Mouse (Mus musculus) limb, embryonic 13.5 days (tissue): ENCODE data around the gene Tspan5. TPM values are rescaled to one million over a fixed set of nuclear protein-coding genes. Genes with fewer than 3 reads are reported as not detected.

ENCODE experiments used
- ATAC-seq: fragments of 200-750 bp; cut with Nextera tagmentation; 2 replicates; pipeline ENCODE4 v1.8.0; 2017; ENCODE audit warnings: low read depth, moderate number of reproducible peaks, moderate TSS enrichment; ENCODE audit not compliant: low FRiP score
- H3K27ac ChIP-seq: fragments of 300-500 bp; sonication (generic); 2 replicates; pipeline ENCODE4 v1.5.1; 2015; ENCODE audit warnings: inconsistent platforms, mild to moderate bottlenecking, moderate library complexity
- H3K27me3 ChIP-seq: fragments of 300-500 bp; sonication (generic); 2 replicates; pipeline ENCODE4 v1.6.1; 2015; ENCODE audit warnings: mild to moderate bottlenecking, inconsistent platforms
- H3K36me3 ChIP-seq: fragments of 300-500 bp; sonication (generic); 2 replicates; pipeline ENCODE4 v1.6.1; 2015; ENCODE audit warnings: inconsistent platforms, mild to moderate bottlenecking, moderate library complexity
- H3K4me1 ChIP-seq: fragments of 300-500 bp; sonication (generic); 2 replicates; pipeline ENCODE4 v1.6.1; 2015; ENCODE audit warnings: inconsistent platforms
- H3K4me2 ChIP-seq: fragments of 300-500 bp; sonication (generic); replicated peaks from 2 replicates; pipeline ENCODE4 v1.6.1; 2015; ENCODE audit warnings: inconsistent platforms, mild to moderate bottlenecking, moderate library complexity
- H3K4me3 ChIP-seq: fragments of 300-500 bp; sonication (generic); 2 replicates; pipeline ENCODE4 v1.5.1; 2015; ENCODE audit warnings: moderate library complexity, mild to moderate bottlenecking, inconsistent platforms
- H3K9ac ChIP-seq: fragments of 300-500 bp; sonication (generic); 2 replicates; pipeline ENCODE4 v1.6.1; 2015; ENCODE audit warnings: mild to moderate bottlenecking, inconsistent platforms
- H3K9me3 ChIP-seq: fragments of 300-500 bp; sonication (generic); 2 replicates; pipeline ENCODE4 v1.6.1; 2016; ENCODE audit warnings: inconsistent platforms
- WGBS: fragments of 180-500 bp; shearing (Covaris S2); methylation state at CpG from one replicate; pipeline ENCODE4 v1.1.7; 2015; 5-methylcytosine and 5-hydroxymethylcytosine counted together
- polyA plus RNA-seq: library from polyadenylated mRNA; unstranded; fragments of >200 nt; fragmentation: Nextera tagmentation; extraction: Ambion mirVana; gene quantifications from 2 replicates; pipeline ENCODE4 v1.2.1, GENCODE M21; 2015

Gene Tspan5
- polyA plus RNA-seq, 1 experiment from 2014 or later = 32.8 TPM

DNA sequence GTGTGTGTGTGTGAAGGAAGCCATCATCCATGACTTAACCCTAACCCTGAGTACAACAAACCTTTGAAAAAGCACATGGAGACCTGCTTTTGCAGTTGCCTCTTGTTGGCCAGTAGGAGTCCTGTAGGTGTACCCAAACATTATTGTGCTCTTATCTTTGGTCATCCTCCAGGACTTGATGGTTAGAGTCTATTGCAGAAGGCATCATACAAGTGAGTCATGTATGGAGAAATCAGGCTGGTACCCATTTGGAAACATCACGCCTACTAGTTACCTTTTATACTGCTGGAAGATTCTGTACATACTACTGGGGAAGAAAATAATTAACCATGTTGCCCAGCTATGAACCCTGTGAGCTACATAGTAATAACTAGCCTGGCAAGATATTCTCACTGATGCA lies 103.8 kb downstream of the Tspan5 start:
- Histone ChIP-seq H3K4me3 (no peak overlapping the region), H3K27ac (no peak overlapping the region), H3K36me3 (no peaks in the 10 kb centered on the region), H3K27me3 (no peaks in the 10 kb centered on the region), H3K9me3 (no peaks in the 10 kb centered on the region), H3K4me1 (peaks cover 26% of the 10 kb centered on the region), H3K4me2 (no peak overlapping the region), H3K9ac (no peak overlapping the region)
- 92% methylated on average over 1 of the region's 1 CpGs for WGBS
- ATAC-seq = no peak

DNA sequence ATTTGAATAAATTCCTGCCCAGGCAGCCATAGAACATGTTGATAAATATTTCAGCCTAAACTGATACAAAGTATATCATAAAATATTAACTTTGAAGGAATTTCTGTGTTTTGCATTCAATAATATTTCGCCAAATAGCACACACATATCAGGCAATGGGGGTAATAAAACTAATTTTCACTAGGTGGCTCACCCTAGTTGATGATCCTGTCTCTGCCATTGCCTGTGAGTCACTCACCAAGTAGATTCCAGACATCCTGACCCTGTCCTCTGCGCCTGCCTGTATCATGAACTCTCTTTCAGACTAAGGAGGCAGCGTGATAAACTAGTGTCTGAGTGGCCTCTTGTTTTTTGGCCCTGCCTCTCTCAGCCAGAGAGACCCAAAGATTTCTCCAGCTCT lies 105.8 kb downstream of the Tspan5 start:
- Histone ChIP-seq H3K9ac (no peak overlapping the region), H3K4me1 (peaks cover 31% of the 10 kb centered on the region), H3K36me3 (no peaks in the 10 kb centered on the region), H3K4me3 (no peak overlapping the region), H3K27ac (no peak overlapping the region), H3K4me2 (no peak overlapping the region), H3K9me3 (no peaks in the 10 kb centered on the region), H3K27me3 (no peaks in the 10 kb centered on the region)
- ATAC-seq = no peak
- 86% methylated on average over 3 of the region's 3 CpGs for WGBS

DNA sequence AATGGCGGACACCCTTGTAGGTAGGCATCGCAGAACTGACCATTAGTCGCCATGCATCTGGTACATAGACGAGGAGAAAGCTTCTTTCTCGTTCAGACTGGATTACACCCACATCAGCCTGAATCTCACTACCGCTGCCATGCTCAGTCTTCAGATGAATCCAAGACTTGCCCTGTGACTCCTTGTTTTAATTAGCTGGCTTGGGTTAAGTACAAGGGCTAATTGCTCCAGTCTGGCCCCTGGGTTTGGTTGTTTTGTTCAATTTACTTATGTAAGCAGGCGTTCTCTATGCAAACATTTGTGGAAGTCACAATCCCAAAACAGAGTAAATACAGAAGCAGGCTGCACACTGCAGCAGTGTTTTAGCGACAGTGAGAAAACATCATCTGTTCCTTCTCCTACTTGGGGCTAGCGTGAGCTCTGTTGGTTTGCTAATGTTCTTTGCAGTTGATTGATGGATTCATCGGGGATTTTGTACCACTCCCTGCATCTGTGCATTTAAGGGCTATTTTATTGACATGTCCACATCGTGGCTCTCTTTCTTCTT lies 107.8 kb downstream of the Tspan5 start:
- Histone ChIP-seq H3K9me3 (no peaks in the 10 kb centered on the region), H3K27ac (no peak overlapping the region), H3K36me3 (no peaks in the 10 kb centered on the region), H3K4me2 (no peak overlapping the region), H3K4me1 (peaks cover 40% of the 10 kb centered on the region), H3K27me3 (no peaks in the 10 kb centered on the region), H3K4me3 (no peak overlapping the region), H3K9ac (no peak overlapping the region)
- ATAC-seq = no peak
- 31% methylated on average over 11 of the region's 11 CpGs for WGBS

DNA sequence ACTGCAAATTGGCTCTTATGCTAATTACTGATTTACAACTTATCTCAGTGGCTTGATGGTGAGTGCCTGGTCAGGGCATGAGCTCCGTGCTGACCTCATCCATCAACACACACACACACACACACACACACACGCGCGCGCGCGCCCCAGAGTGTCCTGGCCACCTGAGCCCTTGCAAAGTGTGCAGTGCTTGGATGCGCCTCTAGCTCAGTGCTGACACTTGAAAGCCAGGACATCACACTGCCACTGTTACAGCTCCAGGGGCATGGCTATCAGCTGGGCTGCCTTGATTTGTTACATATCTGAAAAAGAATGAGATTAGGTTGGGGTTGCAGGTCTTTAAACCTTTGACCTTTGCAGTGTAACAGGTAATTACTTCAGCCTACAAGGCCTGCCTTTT lies 109.9 kb downstream of the Tspan5 start:
- Histone ChIP-seq H3K27ac (no peak overlapping the region), H3K4me1 (peaks cover 60% of the 10 kb centered on the region), H3K36me3 (no peaks in the 10 kb centered on the region), H3K9me3 (no peaks in the 10 kb centered on the region), H3K4me2 (no peak overlapping the region), H3K9ac (no peak overlapping the region), H3K4me3 (no peak overlapping the region), H3K27me3 (no peaks in the 10 kb centered on the region)
- no peak for ATAC-seq
- WGBS = 57% methylated on average over 8 of the region's 8 CpGs

DNA sequence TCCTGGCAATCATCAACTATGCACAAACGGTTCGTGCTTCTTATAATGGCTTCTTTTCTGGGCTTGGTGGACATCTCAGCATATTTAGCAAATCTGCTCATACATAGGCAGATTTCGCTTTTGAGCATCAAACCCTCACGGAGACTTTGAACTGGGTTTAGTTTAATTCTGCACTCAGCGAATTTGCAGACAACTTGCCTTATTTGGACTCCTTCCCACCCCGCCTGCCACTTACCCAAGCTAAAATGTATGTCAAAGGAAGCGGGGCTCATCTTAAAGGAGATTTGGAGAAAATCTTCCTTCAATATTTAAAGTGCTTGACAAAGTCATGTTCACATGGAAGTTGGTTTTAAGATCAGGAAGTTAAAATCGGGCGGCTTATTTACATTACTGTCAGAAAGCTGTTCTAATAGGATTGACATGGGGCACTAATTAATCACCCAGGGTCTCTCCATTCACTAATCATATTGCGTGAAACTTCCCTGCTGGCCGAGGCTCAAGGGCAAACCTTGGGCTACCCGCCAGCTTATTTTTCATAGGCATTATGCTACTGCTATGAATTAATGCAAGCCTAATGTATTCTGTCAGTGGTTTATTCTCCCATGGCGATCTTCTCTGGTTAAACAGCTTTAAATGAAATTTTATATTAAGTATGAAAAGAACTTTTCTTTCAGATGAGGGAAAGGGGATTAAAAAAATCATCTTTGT lies 111.1 kb downstream of the Tspan5 start:
- peaks cover 73% of the 10 kb centered on the region for H3K4me1 ChIP-seq

DNA sequence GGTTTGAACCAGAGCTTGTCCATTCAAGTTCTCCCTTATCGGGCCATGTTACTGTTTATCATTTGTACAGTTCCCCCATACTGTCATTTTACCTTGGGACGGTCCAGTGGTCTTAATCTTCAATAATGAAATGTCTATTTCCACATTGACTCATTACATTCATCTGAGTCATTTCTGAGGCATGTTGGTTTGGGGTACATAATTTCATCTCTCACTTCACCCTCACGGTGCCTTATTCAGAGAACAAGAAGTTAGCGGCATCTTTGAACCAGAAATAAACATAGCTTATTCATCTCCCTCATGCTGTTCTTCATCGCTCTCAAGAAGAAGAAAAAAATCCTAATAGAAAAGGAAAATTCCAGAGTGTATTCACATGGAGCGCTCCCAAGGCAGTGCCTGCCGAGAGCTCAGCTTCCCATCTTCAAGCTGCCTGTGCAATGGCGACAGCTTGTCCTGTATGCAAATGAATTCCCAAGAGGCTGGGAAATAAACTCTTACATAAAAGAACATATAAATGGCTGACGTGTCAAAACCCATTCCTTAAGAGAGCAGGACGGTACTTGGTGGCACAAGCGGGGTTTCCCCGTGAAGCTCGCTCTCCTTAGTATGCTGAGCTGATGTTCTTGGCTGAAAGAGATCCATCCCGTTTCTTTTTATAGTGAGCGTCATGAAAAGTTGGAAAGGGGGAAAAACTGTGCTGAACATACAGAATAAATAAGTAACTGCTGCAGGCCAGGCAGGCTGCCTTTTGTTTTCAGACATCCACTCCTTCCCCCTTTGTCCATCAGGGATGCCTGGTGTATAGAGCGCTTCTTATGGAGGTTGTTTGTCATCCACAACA lies 112.2 kb downstream of the Tspan5 start:
- Histone ChIP-seq H3K4me2 (no peak overlapping the region), H3K27ac (no peak overlapping the region; the same call in 1 of the 2 replicates), H3K36me3 (no peaks in the 10 kb centered on the region), H3K9me3 (no peaks in the 10 kb centered on the region), H3K4me1 (peaks cover 84% of the 10 kb centered on the region), H3K27me3 (no peaks in the 10 kb centered on the region), H3K9ac (no peak overlapping the region), H3K4me3 (no peak overlapping the region)
- ATAC-seq = no peak
- 68% methylated on average over 16 of the region's 16 CpGs for WGBS

More for the DNA sequence above, 111.1 kb downstream of the Tspan5 start:
- Histone ChIP-seq H3K36me3 (no peaks in the 10 kb centered on the region), H3K9me3 (no peaks in the 10 kb centered on the region), H3K9ac (no peak overlapping the region), H3K27me3 (no peaks in the 10 kb centered on the region), H3K4me3 (no peak overlapping the region), H3K4me2 (no peak overlapping the region), H3K27ac (no peak overlapping the region)
- no peak for ATAC-seq
- WGBS = 62% methylated on average over 13 of the region's 13 CpGs

DNA sequence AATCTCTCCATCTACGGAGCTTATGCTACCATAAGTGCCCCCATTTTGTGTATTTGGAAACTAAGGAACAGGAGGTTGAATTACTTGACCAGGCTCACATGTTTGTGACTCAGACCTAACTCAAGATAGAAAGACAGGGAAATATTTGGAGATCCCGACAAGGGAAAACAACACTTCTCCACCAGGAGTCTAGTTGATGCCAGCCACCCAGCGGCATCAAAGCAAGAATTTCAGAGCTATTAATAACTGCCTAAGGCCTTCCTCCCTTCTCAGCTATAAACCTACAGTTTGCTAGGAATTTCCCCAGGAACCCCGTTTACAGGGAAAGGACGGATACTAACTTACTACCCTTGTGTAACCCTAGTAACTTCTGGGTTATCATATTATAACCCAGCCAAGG lies 113.4 kb downstream of the Tspan5 start:
- Histone ChIP-seq H3K36me3 (no peaks in the 10 kb centered on the region), H3K4me3 (no peak overlapping the region), H3K4me2 (no peak overlapping the region), H3K27ac (no peak overlapping the region), H3K9me3 (no peaks in the 10 kb centered on the region), H3K9ac (no peak overlapping the region), H3K27me3 (no peaks in the 10 kb centered on the region), H3K4me1 (peaks cover 84% of the 10 kb centered on the region)
- ATAC-seq = no peak
- 29% methylated on average over 5 of the region's 5 CpGs for WGBS

DNA sequence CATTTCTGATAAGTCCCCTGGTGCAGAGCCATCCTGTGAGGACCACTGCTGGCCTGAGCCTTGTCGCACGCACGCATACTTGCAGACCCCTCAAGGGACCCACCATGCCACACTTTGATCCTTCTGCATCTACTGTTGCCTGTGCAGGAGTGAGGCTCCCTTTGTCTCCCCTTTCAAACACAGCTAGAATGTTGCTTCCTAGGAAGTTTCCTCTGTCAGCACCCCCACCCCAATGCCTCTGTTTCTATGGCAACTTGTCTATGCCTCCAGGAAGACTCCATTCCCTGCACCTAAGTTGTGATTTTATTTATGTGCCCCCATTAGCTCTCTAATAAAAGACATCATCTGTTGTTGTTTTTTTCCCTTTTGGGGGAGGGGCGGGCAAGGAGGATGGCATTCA lies 115.0 kb downstream of the Tspan5 start:
- Histone ChIP-seq H3K4me3 (no peak overlapping the region), H3K27ac (peak overlapping the region; percentile 90; the same call in 1 of the 2 replicates), H3K36me3 (no peaks in the 10 kb centered on the region; the same call in 1 of the 2 replicates), H3K4me1 (peaks cover 77% of the 10 kb centered on the region), H3K4me2 (no peak overlapping the region), H3K9ac (no peak overlapping the region), H3K27me3 (no peaks in the 10 kb centered on the region), H3K9me3 (no peaks in the 10 kb centered on the region)
- no peak for ATAC-seq
- 50% methylated on average over 4 of the region's 4 CpGs for WGBS

DNA sequence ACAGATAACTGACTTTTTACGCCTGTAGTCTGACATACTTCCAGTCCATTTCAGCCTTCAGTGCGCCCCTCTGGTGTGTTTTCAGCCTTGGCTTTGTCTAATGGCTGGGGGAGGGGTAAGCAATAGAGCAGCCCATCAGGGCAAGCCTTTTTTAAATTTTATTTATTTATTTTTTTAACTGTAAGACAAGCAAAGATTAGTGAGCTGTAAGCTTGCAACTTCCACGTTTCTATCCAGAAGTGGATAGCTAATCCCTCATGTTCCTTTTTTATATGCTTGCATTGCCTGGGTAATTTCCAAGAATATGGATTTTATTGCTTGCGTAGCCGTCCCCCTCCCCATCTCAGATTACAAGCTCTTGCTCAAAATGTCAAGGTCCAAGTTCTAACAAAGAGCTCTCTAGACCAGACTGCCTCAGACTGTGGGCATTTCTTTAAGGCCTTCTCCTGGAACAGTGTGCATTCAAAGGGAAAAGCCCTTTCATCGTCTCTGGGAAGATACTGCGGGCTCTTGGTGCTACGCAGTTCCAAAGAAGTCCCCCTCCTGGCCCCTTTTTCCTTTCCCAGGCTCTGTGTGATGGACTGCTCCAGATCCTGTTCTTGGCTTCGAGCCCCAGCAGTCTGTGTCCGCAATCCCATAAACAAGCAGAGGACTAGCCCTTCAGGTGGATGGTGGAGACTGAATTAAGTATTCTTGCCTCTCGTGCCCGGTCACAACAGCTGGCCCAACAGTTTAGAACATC lies 116.0 kb downstream of the Tspan5 start:
- Histone ChIP-seq H3K27me3 (no peaks in the 10 kb centered on the region), H3K27ac (peak overlapping the region; percentile 90), H3K36me3 (no peaks in the 10 kb centered on the region; the same call in 1 of the 2 replicates), H3K4me2 (peak overlapping the region; percentile 36), H3K9me3 (no peaks in the 10 kb centered on the region), H3K9ac (0 out of 2 replicates have a peak overlapping the region, but pooled peaks have one; percentile 1), H3K4me3 (no peak overlapping the region), H3K4me1 (peaks cover 76% of the 10 kb centered on the region)
- ATAC-seq = peak; percentile 76
- 16% methylated on average over 12 of the region's 12 CpGs for whole genome bisulfite sequencing

GRCm38 (mm10) chr3:138858649-138859048 lies 116.7 kb downstream of the Tspan5 start:
- 68% methylated on average over 6 of the region's 6 CpGs for WGBS
- H3K36me3 ChIP-seq = no peaks in the 10 kb centered on the region; the same call in 1 of the 2 replicates
- no peaks in the 10 kb centered on the region for H3K27me3 ChIP-seq
- peak overlapping the region; percentile 36 for H3K4me2 ChIP-seq
- ATAC-seq = no peak
- H3K9ac ChIP-seq = 0 out of 2 replicates have a peak overlapping the region, but pooled peaks have one; percentile 1
- no peak overlapping the region for H3K4me3 ChIP-seq
- H3K4me1 ChIP-seq = peaks cover 76% of the 10 kb centered on the region
- peak overlapping the region; percentile 90 for H3K27ac ChIP-seq
- no peaks in the 10 kb centered on the region for H3K9me3 ChIP-seq

GRCm38 (mm10) chr3:138859166-138859565 lies 117.2 kb downstream of the Tspan5 start:
- Histone ChIP-seq H3K4me3 (no peak overlapping the region), H3K36me3 (no peaks in the 10 kb centered on the region; the same call in 1 of the 2 replicates), H3K4me1 (peaks cover 76% of the 10 kb centered on the region), H3K4me2 (no peak overlapping the region), H3K27me3 (no peaks in the 10 kb centered on the region), H3K9me3 (no peaks in the 10 kb centered on the region), H3K27ac (peak overlapping the region; percentile 90; the same call in 1 of the 2 replicates), H3K9ac (no peak overlapping the region)
- ATAC-seq = no peak
- 80% methylated on average over 8 of the region's 8 CpGs for WGBS
